Mouse (Mus musculus): ENCODE data around the gene Smarcc1.

GRCm38 (mm10) chr9:110249823-110250543 is 132.5 kb downstream of the Smarcc1 start:
- TF ChIP-seq CTCF (IDR thresholded peaks at IDR 0.05; ENCODE audit: low read depth, low read length) = no peak
- no peak for TF ChIP-seq GATA1 (IDR thresholded peaks at IDR 0.05; ENCODE audit: borderline replicate concordance, low read length)

Data from G1E (cell line).